Mouse (Mus musculus) kidney, postnatal 25 days (tissue): Measurements from ENCODE around the gene Preb.

Experiments used
- DNase-seq, 2 experiments: peaks; one replicate each; pipeline ENCODE4 v3.0.0; 2021; ENCODE audit warnings: mixed read lengths in 2 of 2

Gene Preb

GRCm38 (mm10) chr5:30954065-30954464 lies 6.1 kb downstream of the Preb start:
- DNase-seq = no peak

- DNase-seq = no peak
These were observed 7.6 kb downstream of the Preb start for GRCm38 (mm10) chr5:30952551-30952950.

- DNase-seq = no peak
These were observed 8.5 kb downstream of the Preb start for GRCm38 (mm10) chr5:30951706-30952105.

- no peak for DNase-seq
These were observed 9.2 kb downstream of the Preb start for GRCm38 (mm10) chr5:30950922-30951321.

GRCm38 (mm10) chr5:30950451-30950850 lies 9.7 kb downstream of the Preb start:
- DNase-seq = no peak

GRCm38 (mm10) chr5:30949654-30950326 lies 10.4 kb downstream of the Preb start:
- DNase-seq = peak; percentile 97 to 98

GRCm38 (mm10) chr5:30948620-30949019 lies 11.5 kb downstream of the Preb start:
- peak; percentile 53 to 85 for DNase-seq

GRCm38 (mm10) chr5:30944956-30945781 lies 15.0 kb downstream of the Preb start, which contains the start of gene Cgref1:
Gene Cgref1, minus strand, starts transcription at chr5:30945591.
- peak; percentile 83 to 92 for DNase-seq

GRCm38 (mm10) chr5:30944344-30944743 lies 15.8 kb downstream of the Preb start:
- DNase-seq = peak; percentile 49 to 76

- peak; percentile 72 to 74 for DNase-seq
These were observed 17.2 kb downstream of the Preb start for GRCm38 (mm10) chr5:30943004-30943403.

GRCm38 (mm10) chr5:30934725-30935461 lies 25.3 kb downstream of the Preb start:
- no peak for DNase-seq

- DNase-seq = no peak
These were observed 26.5 kb downstream of the Preb start for GRCm38 (mm10) chr5:30933705-30934104.

GRCm38 (mm10) chr5:30931378-30931777 lies 28.8 kb downstream of the Preb start:
- no peak for DNase-seq

- DNase-seq = no peak
These were observed 29.3 kb downstream of the Preb start for GRCm38 (mm10) chr5:30930846-30931245.

- DNase-seq = peak; percentile 68 to 87
These were observed 30.0 kb downstream of the Preb start for GRCm38 (mm10) chr5:30930121-30930520.

- peak; percentile 39 to 50 for DNase-seq
These were observed 32.1 kb downstream of the Preb start for GRCm38 (mm10) chr5:30927945-30928529.

GRCm38 (mm10) chr5:30926073-30926472 lies 34.1 kb downstream of the Preb start:
- peak; percentile 78 to 87 for DNase-seq

GRCm38 (mm10) chr5:30925217-30925616 lies 34.9 kb downstream of the Preb start:
- peak; percentile 79 to 94 for DNase-seq

- DNase-seq = peak; percentile 33 to 66
These were observed 35.5 kb downstream of the Preb start for GRCm38 (mm10) chr5:30924614-30925013.

GRCm38 (mm10) chr5:30923119-30923518 lies 37.0 kb downstream of the Preb start:
- DNase-seq = no peak

GRCm38 (mm10) chr5:30922581-30923041 lies 37.5 kb downstream of the Preb start:
- peak in 1 of 2 experiments; percentile 34 for DNase-seq

GRCm38 (mm10) chr5:30921256-30922033 lies 38.7 kb downstream of the Preb start, which contains the start of gene Khk:
Gene Khk, plus strand, starts transcription at chr5:30921431.
- peak; percentile 96 to 98 for DNase-seq
